Mouse (Mus musculus): Measurements from ENCODE around the gene Chst1. TPM values are rescaled to one million over a fixed set of nuclear protein-coding genes. Genes with fewer than 3 reads are reported as not detected.

Chst1 gene
- polyA plus RNA-seq, 1 experiment from 2014 or later: 6.6 TPM

GRCm38 (mm10) chr2:92607592-92607991, 8.1 kb downstream of the Chst1 start:
- H3K4me1 ChIP-seq (replicated peaks; ENCODE audit: insufficient read depth, low read length): peaks cover 6% of the 10 kb centered on the region
- no peak for ATAC-seq (replicated peaks; ENCODE audit: low FRiP score, low read depth)
- H3K4me3 ChIP-seq (replicated peaks; ENCODE audit: low read depth, low read length): no peak overlapping the region
- no peak overlapping the region for H3K4me2 ChIP-seq (ENCODE audit: low read length)
- H3K36me3 ChIP-seq (ENCODE audit: insufficient read depth, low read length): no peaks in the 10 kb centered on the region
- no peak overlapping the region for H3K27ac ChIP-seq
- no peak overlapping the region for H3K9ac ChIP-seq (ENCODE audit: low read depth, low read length)
- no peaks in the 10 kb centered on the region for H3K9me3 ChIP-seq (replicated peaks; ENCODE audit: low read length)
- TF ChIP-seq CTCF (IDR thresholded peaks at IDR 0.05; ENCODE audit: low read depth): no peak
- no peak for DNase-seq (ENCODE audit: low spot score)
- H3K27me3 ChIP-seq (ENCODE audit: insufficient read depth, low read length): no peaks in the 10 kb centered on the region
- WGBS: 78% methylated on average over 3 of the region's 3 CpGs

GRCm38 (mm10) chr2:92608013-92608619, 8.6 kb downstream of the Chst1 start:
- 56% methylated on average over 12 of the region's 12 CpGs for WGBS
- H3K27me3 ChIP-seq (ENCODE audit: insufficient read depth, low read length): no peaks in the 10 kb centered on the region
- H3K36me3 ChIP-seq (ENCODE audit: insufficient read depth, low read length): 0 out of 2 replicates have a peak, but pooled peaks cover under 1% of the 10 kb centered on the region
- peaks cover 3% of the 10 kb centered on the region for H3K4me1 ChIP-seq (replicated peaks; ENCODE audit: insufficient read depth, low read length)
- no peak for TF ChIP-seq CTCF (IDR thresholded peaks at IDR 0.05; ENCODE audit: low read depth)
- no peak overlapping the region for H3K9ac ChIP-seq (ENCODE audit: low read depth, low read length)
- no peak overlapping the region for H3K27ac ChIP-seq
- H3K9me3 ChIP-seq (replicated peaks; ENCODE audit: low read length): no peaks in the 10 kb centered on the region
- no peak overlapping the region for H3K4me3 ChIP-seq (replicated peaks; ENCODE audit: low read depth, low read length)
- DNase-seq (ENCODE audit: low spot score) (no peak), ATAC-seq (replicated peaks; ENCODE audit: low FRiP score, low read depth) (no peak)
- no peak overlapping the region for H3K4me2 ChIP-seq (ENCODE audit: low read length)

- H3K36me3 ChIP-seq (ENCODE audit: insufficient read depth, low read length): 0 out of 2 replicates have a peak, but pooled peaks cover 4% of the 10 kb centered on the region
- no peak overlapping the region for H3K4me3 ChIP-seq (replicated peaks; ENCODE audit: low read depth, low read length)
- H3K9ac ChIP-seq (ENCODE audit: low read depth, low read length): no peak overlapping the region
- TF ChIP-seq CTCF (IDR thresholded peaks at IDR 0.05; ENCODE audit: low read depth): peak; percentile 91
- DNase-seq (ENCODE audit: low spot score) (peak; percentile 89), ATAC-seq (replicated peaks; ENCODE audit: low FRiP score, low read depth) (no peak)
- no peaks in the 10 kb centered on the region for H3K27me3 ChIP-seq (ENCODE audit: insufficient read depth, low read length)
- no peak overlapping the region for H3K27ac ChIP-seq
- H3K4me2 ChIP-seq (ENCODE audit: low read length): no peak overlapping the region
- H3K9me3 ChIP-seq (replicated peaks; ENCODE audit: low read length): no peaks in the 10 kb centered on the region
- H3K4me1 ChIP-seq (replicated peaks; ENCODE audit: insufficient read depth, low read length): no peaks in the 10 kb centered on the region
- 48% methylated on average over 4 of the region's 4 CpGs for WGBS
Observed at GRCm38 (mm10) chr2:92608810-92609581, 9.5 kb downstream of the Chst1 start.

GRCm38 (mm10) chr2:92609704-92610379, 10.3 kb downstream of the Chst1 start:
- no peak for TF ChIP-seq CTCF (IDR thresholded peaks at IDR 0.05; ENCODE audit: low read depth)

GRCm38 (mm10) chr2:92613645-92614044, 14.1 kb downstream of the Chst1 start:
- Histone ChIP-seq H3K4me1 (replicated peaks; ENCODE audit: insufficient read depth, low read length) (no peaks in the 10 kb centered on the region), H3K4me3 (replicated peaks; ENCODE audit: low read depth, low read length) (no peak overlapping the region), H3K27me3 (ENCODE audit: insufficient read depth, low read length) (no peaks in the 10 kb centered on the region), H3K4me2 (ENCODE audit: low read length) (no peak overlapping the region), H3K27ac (no peak overlapping the region), H3K36me3 (ENCODE audit: insufficient read depth, low read length) (0 out of 2 replicates have a peak, but pooled peaks cover 4% of the 10 kb centered on the region), H3K9ac (ENCODE audit: low read depth, low read length) (no peak overlapping the region), H3K9me3 (replicated peaks; ENCODE audit: low read length) (no peaks in the 10 kb centered on the region)
- no peak for TF ChIP-seq CTCF (IDR thresholded peaks at IDR 0.05; ENCODE audit: low read depth)
- no peak for DNase-seq (ENCODE audit: low spot score)
- 92% methylated on average over 15 of the region's 15 CpGs for WGBS
- no peak for ATAC-seq (replicated peaks; ENCODE audit: low FRiP score, low read depth)

More at GRCm38 (mm10) chr2:92609704-92610379, 10.3 kb downstream of the Chst1 start:
- no peaks in the 10 kb centered on the region for H3K4me1 ChIP-seq (replicated peaks; ENCODE audit: insufficient read depth, low read length)
- DNase-seq (ENCODE audit: low spot score): no peak
- no peak overlapping the region for H3K9ac ChIP-seq (ENCODE audit: low read depth, low read length)
- no peak overlapping the region for H3K4me2 ChIP-seq (ENCODE audit: low read length)
- no peak overlapping the region for H3K4me3 ChIP-seq (replicated peaks; ENCODE audit: low read depth, low read length)
- H3K9me3 ChIP-seq (replicated peaks; ENCODE audit: low read length): no peaks in the 10 kb centered on the region
- H3K27ac ChIP-seq: no peak overlapping the region
- no peaks in the 10 kb centered on the region for H3K27me3 ChIP-seq (ENCODE audit: insufficient read depth, low read length)
- 88% methylated on average over 3 of the region's 3 CpGs for WGBS
- H3K36me3 ChIP-seq (ENCODE audit: insufficient read depth, low read length): 0 out of 2 replicates have a peak, but pooled peaks cover 4% of the 10 kb centered on the region
- ATAC-seq (replicated peaks; ENCODE audit: low FRiP score, low read depth): no peak

GRCm38 (mm10) chr2:92614106-92614505, 14.6 kb downstream of the Chst1 start:
- ATAC-seq (replicated peaks; ENCODE audit: low FRiP score, low read depth) (no peak), DNase-seq (ENCODE audit: low spot score) (no peak)
- 93% methylated on average over 14 of the region's 14 CpGs for WGBS
- H3K36me3 ChIP-seq (ENCODE audit: insufficient read depth, low read length): 0 out of 2 replicates have a peak, but pooled peaks cover 4% of the 10 kb centered on the region
- H3K4me2 ChIP-seq (ENCODE audit: low read length): no peak overlapping the region
- no peak overlapping the region for H3K9ac ChIP-seq (ENCODE audit: low read depth, low read length)
- no peaks in the 10 kb centered on the region for H3K27me3 ChIP-seq (ENCODE audit: insufficient read depth, low read length)
- no peaks in the 10 kb centered on the region for H3K9me3 ChIP-seq (replicated peaks; ENCODE audit: low read length)
- H3K4me1 ChIP-seq (replicated peaks; ENCODE audit: insufficient read depth, low read length): no peaks in the 10 kb centered on the region
- no peak overlapping the region for H3K4me3 ChIP-seq (replicated peaks; ENCODE audit: low read depth, low read length)
- H3K27ac ChIP-seq: no peak overlapping the region
- no peak for TF ChIP-seq CTCF (IDR thresholded peaks at IDR 0.05; ENCODE audit: low read depth)

Data from kidney, postnatal 0 days (tissue).